Mouse (Mus musculus): ENCODE results near the gene 4931428L18Rik. TPM values are rescaled to one million over a fixed set of nuclear protein-coding genes. Genes with fewer than 3 reads are reported as not detected.

Gene 4931428L18Rik
- not detected for total RNA-seq (2023)

DNA sequence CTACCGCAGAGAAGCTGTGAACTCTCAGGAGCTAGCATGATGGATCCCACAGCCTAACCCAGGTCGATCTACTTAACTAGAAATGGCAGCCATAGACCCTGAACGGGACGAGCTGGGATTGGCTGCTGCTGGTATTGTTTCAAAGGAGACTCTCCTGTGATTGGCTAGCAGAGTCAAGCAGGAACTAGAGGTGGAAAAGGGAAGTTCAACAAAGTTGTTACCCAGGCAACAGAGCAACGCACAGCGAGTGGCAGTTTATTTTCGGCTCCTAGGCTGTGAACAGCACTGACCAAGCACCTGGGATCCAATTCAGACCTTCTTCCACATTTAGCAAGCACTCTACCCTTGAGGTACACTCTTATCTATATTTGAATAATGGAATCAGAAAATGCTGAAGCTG lies at the start of gene 4931428L18Rik, which contains the start of gene Pih1d3:
Gene 4931428L18Rik (minus strand): TSS at position 121 of the 400 bp plus-strand sequence.
Gene Pih1d3 (plus strand): TSS at position 275 of the 400 bp plus-strand sequence.

DNA sequence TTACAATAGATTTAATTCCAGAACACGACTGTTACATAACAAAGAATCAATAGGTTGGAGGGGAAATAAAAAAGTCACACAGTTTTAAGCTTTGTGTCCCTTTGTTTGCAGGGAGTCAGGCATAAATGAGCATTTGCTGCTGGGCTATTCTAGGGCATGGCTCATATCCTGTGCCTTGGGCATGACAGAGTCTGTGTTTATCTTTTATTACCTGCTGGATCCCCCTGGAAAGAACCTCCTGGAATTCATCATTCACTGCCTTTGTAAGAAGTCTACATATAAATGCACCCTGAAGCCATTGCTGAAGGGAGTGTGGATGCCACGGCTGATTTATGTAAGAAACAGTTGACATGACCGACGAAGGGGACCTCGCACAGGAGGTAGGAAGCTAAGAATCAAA lies 46.4 kb downstream of the 4931428L18Rik start, which contains the start of gene Lgsn:
Gene Lgsn (plus strand): TSS at position 301 of the 400 bp plus-strand sequence.

DNA sequence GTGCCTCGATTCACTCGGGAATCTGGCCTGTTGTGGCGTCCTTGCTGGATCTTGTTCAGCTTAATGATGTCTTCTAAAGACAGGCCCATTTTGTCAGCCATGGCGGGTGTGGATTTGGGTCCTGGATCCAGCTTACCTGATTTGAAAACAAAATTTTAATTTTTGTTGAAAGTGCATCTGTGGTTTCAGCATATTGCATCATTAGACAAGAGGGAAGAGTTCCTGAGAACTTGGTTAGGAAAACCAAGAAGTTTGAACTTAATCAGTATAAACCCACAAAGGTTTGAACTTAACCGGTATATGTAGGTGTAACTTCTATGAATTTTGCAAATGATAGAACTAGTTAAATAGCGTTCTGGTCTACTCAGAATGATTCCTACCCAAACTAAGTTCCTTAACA lies 244.6 kb downstream of the 4931428L18Rik start, which contains the start of gene AC153137.1:
Gene AC153137.1 (minus strand): TSS at position 101 of the 400 bp plus-strand sequence.

Other genes with a start within 250 kb of the 4931428L18Rik start
- gene AC153137.1, start 244.7 kb downstream of the 4931428L18Rik start, total RNA-seq (2023): not detected
- not detected for gene Lgsn, start 46.3 kb downstream of the 4931428L18Rik start, total RNA-seq (2023)
- not detected for gene Pih1d3, start 154 bp upstream of the 4931428L18Rik start, total RNA-seq (2023)